Mouse (Mus musculus) heart, postnatal 25 days (tissue): ENCODE data around the gene Dmbx1. TPM values are rescaled to one million over a fixed set of nuclear protein-coding genes. Genes with fewer than 3 reads are reported as not detected.

Experiments used
- DNase-seq: peaks from one replicate; pipeline ENCODE4 v3.0.0; 2022; ENCODE audit warnings: low spot score
- intact Hi-C: fragments of 180-260 bp; cut with DNase I; formaldehyde crosslinking; loops from one replicate; pipeline ENCODE4 v1.15.1; 2025
- total RNA-seq, 2 experiments: library from RNA; stranded (reverse); gene quantifications; 2 replicates each; pipeline ENCODE4 v1.2.3; 2021

Gene Dmbx1
- total RNA-seq, 2 experiments from 2014 or later, result not detected

- intact Hi-C loops, result no loop called here
- no peak for DNase-seq
Measured at GRCm38 (mm10) chr4:115943669-115944314, 4.1 kb upstream of the Dmbx1 start.

GRCm38 (mm10) chr4:115941242-115941820 is 1.6 kb upstream of the Dmbx1 start:
- no peak for DNase-seq
- intact Hi-C loops, result no loop called here

GRCm38 (mm10) chr4:115940681-115941080 is 955 bp upstream of the Dmbx1 start:
- intact Hi-C loops, result no loop called here
- DNase-seq, result no peak

GRCm38 (mm10) chr4:115938276-115939160 is 1.2 kb downstream of the Dmbx1 start:
- no peak for DNase-seq
- intact Hi-C loops, result no loop called here

DNA sequence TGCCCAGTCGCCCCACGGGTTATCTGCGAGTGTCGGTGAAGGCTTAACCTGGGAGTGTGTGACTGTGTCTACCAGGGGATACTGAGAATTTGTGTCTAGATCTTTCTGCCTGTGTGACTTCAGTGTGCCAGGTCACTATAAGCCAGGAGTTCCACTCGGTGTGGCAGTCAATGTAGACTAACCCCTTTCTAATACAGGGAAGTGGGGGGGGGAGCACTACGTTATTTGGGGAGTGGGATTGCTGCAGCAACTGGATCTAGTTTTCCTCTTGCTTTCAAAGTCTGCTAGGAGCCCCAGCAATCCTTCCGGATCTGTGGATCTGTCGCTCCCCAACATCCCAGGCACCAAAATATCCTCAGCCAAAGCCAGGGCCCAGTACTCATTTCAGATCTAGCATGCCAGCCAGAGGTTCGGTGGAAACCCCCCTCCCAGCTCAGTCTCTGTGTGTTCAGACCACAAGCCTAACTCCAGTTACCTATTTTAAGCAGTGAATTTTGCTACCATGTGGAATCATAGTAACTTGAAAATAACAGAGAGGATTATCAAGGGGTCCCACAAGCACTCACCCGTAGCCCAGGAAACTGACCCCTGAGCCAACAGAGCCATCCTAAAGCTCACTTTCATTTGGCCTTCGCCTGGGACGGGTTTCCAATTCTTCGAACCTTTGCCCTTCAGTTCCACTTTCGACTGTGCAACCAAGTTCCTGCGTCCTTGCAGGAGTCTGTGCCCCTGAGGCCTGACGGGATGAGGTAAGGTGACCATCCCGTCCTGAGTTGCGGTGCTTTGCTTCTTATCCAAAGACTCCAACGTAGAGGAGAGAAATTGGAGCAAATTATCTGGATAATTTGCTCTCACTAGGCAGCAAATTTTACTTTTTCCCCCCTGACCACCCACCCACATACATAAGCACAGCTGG is 2.4 kb downstream of the Dmbx1 start:
- intact Hi-C loops, result no loop called here

GRCm38 (mm10) chr4:115936646-115937045 is 3.1 kb downstream of the Dmbx1 start:
- DNase-seq, result no peak
- intact Hi-C loops, result no loop called here

More for the DNA sequence above, 2.4 kb downstream of the Dmbx1 start:
- no peak for DNase-seq

DNA sequence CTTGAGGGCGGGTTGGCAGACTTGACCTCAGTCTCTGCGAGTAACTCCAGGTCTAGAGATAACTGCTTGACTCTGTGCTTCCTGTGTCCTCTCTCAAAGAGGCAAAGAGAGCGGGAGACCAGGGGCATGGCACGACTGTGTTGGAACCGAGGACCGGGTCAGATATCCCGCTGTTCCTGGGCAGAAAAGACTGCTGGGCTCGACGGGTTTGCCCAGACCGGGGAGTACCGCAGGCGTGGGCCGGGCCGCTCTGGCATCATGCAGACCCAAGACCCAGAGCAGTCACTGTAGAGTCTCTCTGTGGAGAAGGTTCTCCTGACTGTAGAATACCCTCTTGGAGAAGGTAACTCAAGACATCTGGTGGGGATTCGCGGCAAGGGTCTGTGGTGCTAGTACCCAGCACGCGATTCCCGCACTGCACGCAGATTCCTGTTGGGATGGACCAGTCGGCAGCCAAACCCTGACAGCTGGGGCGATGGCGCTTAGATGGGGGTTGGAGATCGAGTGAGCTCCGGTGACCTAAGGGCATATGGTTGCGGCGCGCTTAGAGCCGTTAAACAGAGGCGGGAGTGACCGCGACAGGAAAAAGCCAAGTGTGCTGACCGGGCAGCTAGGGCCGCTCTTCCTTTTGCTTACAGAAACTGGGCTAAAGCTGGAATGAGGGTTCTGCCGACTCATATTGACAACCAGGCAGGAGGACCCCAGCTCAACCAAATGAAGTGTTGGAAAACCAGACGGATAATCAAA is 3.7 kb downstream of the Dmbx1 start:
- DNase-seq, result no peak
- intact Hi-C loops, result no loop called here

GRCm38 (mm10) chr4:115931556-115932088 is 8.1 kb downstream of the Dmbx1 start:
- no peak for DNase-seq
- intact Hi-C loops, result no loop called here

DNA sequence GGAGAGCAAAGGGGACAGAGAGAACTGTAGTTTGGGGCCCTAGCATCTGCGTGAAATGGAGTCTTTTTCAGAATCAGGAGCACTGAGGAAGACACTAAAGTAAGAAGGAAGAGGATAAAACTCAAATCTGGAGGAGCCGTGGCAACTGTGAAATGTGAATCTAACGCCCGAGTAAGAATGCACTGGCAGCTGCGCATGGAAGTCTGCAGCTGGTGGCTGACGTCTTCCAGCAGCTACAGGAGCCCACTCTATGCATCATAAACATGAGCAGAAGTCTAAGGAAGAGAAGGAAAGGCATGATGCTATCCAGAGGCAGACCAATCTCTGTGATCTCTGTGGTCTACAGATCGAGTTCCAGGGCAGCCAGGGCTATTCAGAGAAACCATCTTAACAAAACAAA is 12.1 kb downstream of the Dmbx1 start:
- no peak for DNase-seq
- intact Hi-C loops, result no loop called here

GRCm38 (mm10) chr4:115923262-115923880 is 16.4 kb downstream of the Dmbx1 start:
- no peak for DNase-seq
- intact Hi-C loops, result no loop called here

GRCm38 (mm10) chr4:115922688-115923087 is 17.0 kb downstream of the Dmbx1 start:
- intact Hi-C loops, result no loop called here
- no peak for DNase-seq

GRCm38 (mm10) chr4:115919911-115920310 is 19.8 kb downstream of the Dmbx1 start:
- no peak for DNase-seq
- intact Hi-C loops, result no loop called here

DNA sequence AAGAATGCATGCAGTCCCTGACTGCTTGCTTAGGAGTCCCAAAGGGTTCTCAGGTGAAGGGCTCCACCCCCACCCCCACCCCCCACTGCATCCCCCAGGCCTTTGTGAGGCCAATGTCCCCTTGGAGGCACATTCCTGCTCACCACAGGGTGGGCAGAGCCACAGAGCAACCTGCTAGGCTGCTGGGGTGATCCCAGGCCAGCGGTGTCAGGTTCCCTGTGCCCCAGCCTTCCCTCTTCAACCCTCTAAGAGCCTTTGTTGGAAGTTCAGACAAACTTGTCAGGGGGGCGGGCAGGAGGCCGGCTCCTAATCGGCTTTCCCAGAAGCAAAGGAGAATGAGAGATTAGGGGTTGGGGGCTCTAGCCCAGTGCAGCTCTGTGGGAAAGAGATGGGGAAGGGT is 28.1 kb downstream of the Dmbx1 start:
- intact Hi-C loops, result no loop called here
- DNase-seq, result no peak

DNA sequence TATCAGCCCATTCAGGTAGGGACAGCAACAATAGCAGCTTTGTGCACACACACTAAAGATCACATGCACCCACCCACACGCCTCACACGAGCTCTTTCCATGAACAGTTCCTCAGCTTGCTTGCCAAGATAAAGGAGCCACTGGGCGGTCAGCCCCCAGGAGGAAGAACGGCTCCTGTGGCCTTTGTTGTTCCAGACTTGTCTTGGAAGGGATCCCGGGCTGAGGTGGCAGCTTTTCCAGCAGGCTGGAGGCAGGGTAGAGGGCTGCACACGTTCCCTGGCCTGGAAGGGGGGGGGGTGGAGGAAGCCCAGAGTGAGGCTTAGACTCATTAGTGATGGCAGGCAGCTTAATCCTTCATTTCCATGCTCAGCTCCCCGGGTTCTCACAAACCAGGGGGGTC is 31.1 kb downstream of the Dmbx1 start:
- intact Hi-C loops, result no loop called here
- DNase-seq, result peak; percentile 43

DNA sequence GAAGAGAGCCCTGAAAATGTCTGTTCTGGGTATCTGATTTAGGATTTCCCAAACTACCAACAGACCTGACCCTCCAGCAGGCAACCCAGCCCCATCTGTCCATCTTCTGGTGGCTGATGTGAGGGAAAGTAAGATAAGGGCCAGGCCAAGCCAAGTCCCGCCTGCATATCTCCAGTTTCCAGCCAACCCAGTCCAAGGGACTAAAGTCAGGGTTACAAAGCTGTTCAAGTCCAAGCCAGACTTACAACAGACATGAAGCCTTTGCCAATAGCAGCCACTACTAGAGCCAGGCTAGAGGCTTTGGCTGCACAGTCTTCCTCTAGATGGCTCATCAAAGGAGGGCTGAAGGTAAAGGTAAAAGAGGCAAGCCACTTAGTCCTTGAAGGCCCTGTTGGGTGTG is 31.7 kb downstream of the Dmbx1 start:
- intact Hi-C loops, result no loop called here

GRCm38 (mm10) chr4:115906791-115907190 is 32.9 kb downstream of the Dmbx1 start:
- DNase-seq, result no peak
- intact Hi-C loops, result no loop called here

More for the DNA sequence above, 31.7 kb downstream of the Dmbx1 start:
- DNase-seq, result no peak

DNA sequence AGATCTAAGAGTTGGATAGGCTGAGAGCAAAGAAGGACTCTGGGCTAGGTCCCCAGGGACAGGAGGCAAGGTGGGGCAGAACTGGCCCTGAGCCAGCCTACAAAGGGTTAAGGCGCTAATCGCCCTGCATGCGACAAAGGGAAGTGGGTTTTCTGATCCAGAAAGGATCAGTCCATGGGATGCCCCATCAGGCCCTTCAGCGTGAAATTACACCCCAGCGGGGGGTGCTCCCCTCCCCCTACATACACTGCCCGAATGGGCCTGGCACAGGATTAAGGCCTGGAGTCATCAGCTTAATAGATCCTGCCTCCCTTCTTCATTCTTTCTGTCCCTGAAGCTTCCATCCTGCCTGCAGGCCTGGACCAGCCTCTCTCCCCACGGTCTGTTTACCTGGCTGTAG is 34.0 kb downstream of the Dmbx1 start:
- DNase-seq, result no peak
- intact Hi-C loops, result no loop called here

- no peak for DNase-seq
- intact Hi-C loops, result loop anchor here (5.0 kb wide), 1 partner anchor 172 kb away; no protein-coding TSS in a partner anchor
Measured at GRCm38 (mm10) chr4:115904375-115904774, 35.4 kb downstream of the Dmbx1 start.
